Mouse (Mus musculus) intestine, embryonic 15.5 days (tissue): ENCODE results near the gene C8b. TPM values are rescaled to one million over a fixed set of nuclear protein-coding genes. Genes with fewer than 3 reads are reported as not detected.

ENCODE experiments used
- polyA plus RNA-seq: library from polyadenylated mRNA; unstranded; fragments of >200 nt; fragmentation: Nextera tagmentation; extraction: Ambion mirVana; gene quantifications from 2 replicates; pipeline ENCODE4 v1.2.1, GENCODE M21; 2015

C8b gene
- polyA plus RNA-seq, 1 experiment from 2014 or later: 0.52 TPM

Other genes starting within 250 kb of the C8b start
- not detected in 2 replicates for gene Gm17662, start 91.0 kb downstream of the C8b start, polyA plus RNA-seq
- 0.08 and 0.23 TPM in 2 replicates for gene C8a, start 110.1 kb downstream of the C8b start, polyA plus RNA-seq
- 0.11 and 0.15 TPM in 2 replicates for gene Fyb2, start 147.1 kb downstream of the C8b start, polyA plus RNA-seq